Mouse (Mus musculus): ENCODE data around the gene Rps11. TPM values are rescaled to one million over a fixed set of nuclear protein-coding genes. Genes with fewer than 3 reads are reported as not detected.

Gene Rps11
- polyA plus RNA-seq, 1 experiment from 2014 or later: 1,443 TPM

DNA sequence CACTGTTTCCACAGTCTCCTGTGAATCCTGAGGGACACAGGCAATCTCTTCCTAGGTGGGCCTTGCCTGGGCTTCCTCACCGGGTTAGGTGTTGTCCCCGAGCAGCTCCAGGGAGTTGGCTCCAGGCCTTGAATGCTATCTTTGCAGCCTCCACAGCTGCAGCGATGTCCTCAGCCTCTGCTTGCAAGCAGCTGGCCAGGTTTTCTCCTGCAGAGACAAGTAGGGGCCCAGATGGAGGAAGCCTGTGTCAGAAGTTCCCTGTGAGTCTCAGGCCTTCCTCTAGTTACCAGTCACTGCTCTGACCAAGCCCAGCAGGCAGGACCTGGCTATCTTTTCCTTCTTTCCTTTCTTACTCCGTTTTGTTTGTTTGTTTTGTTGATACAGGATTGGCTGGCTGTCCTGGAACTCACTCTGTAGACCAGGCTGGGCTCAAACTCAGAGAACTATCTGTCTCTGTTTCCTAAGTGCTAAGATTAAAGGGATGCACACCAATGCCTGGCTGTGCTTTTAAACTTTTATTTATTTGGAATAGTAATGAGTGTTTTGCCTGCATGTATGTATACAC, 24.4 kb upstream of the Rps11 start:
- Histone ChIP-seq H3K27ac (ENCODE audit: low read length) (0 out of 2 replicates have a peak overlapping the region, but pooled peaks have one; percentile 19), H3K4me3 (ENCODE audit: low read length) (no peak overlapping the region), H3K9me3 (ENCODE audit: control insufficient read depth, low read length) (no peaks in the 10 kb centered on the region), H3K9ac (ENCODE audit: low read length) (peak overlapping the region; percentile 17; the same call in 1 of the 2 replicates), H3K4me2 (ENCODE audit: low read depth, low read length) (no peak overlapping the region), H3K36me3 (ENCODE audit: control insufficient read depth, insufficient read depth, low read length) (0 out of 2 replicates have a peak, but pooled peaks cover 2% of the 10 kb centered on the region), H3K4me1 (replicated peaks; ENCODE audit: control insufficient read depth, insufficient read depth, low read length) (peaks cover 18% of the 10 kb centered on the region), H3K27me3 (ENCODE audit: control insufficient read depth, insufficient read depth, low read depth, low read length) (no peaks in the 10 kb centered on the region)
- no peak for ATAC-seq (ENCODE audit: low read depth)
- 39% methylated on average over 4 of the region's 4 CpGs for WGBS

GRCm38 (mm10) chr7:45147899-45148298, 23.7 kb upstream of the Rps11 start:
- Histone ChIP-seq H3K27me3 (ENCODE audit: control insufficient read depth, insufficient read depth, low read depth, low read length) (no peaks in the 10 kb centered on the region), H3K27ac (ENCODE audit: low read length) (no peak overlapping the region), H3K9me3 (ENCODE audit: control insufficient read depth, low read length) (no peaks in the 10 kb centered on the region), H3K4me3 (ENCODE audit: low read length) (no peak overlapping the region), H3K4me2 (ENCODE audit: low read depth, low read length) (no peak overlapping the region), H3K36me3 (ENCODE audit: control insufficient read depth, insufficient read depth, low read length) (0 out of 2 replicates have a peak, but pooled peaks cover 2% of the 10 kb centered on the region), H3K4me1 (replicated peaks; ENCODE audit: control insufficient read depth, insufficient read depth, low read length) (peaks cover 13% of the 10 kb centered on the region), H3K9ac (ENCODE audit: low read length) (no peak overlapping the region)
- WGBS: 80% methylated on average over 11 of the region's 11 CpGs
- no peak for ATAC-seq (ENCODE audit: low read depth)

DNA sequence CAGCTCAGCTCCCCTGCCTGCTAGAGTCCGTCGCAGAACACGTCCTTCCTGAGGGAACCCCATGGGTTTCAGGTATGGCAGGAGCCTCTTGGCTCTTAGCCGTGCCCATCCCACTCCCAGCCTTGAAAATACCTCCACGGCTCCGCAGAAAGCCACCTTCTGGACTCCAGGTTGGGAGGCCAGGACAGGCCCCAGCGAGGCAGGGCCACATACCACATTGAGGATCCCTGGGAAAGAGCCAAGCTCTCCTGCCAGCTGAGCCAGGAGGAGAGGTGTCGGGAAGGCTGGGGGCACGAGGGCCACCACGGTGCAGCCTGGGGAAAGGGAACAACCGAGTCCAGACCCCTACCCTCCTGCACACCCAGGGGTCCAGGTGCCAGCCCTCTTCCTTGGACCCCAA, 23.0 kb upstream of the Rps11 start:
- 87% methylated on average over 11 of the region's 11 CpGs for WGBS
- no peak overlapping the region for H3K4me3 ChIP-seq (ENCODE audit: low read length)
- H3K27ac ChIP-seq (ENCODE audit: low read length): no peak overlapping the region
- H3K36me3 ChIP-seq (ENCODE audit: control insufficient read depth, insufficient read depth, low read length): peaks cover 5% of the 10 kb centered on the region; the same call in 1 of the 2 replicates
- H3K9me3 ChIP-seq (ENCODE audit: control insufficient read depth, low read length): no peaks in the 10 kb centered on the region
- H3K4me2 ChIP-seq (ENCODE audit: low read depth, low read length): no peak overlapping the region
- ATAC-seq (ENCODE audit: low read depth): no peak
- peaks cover 13% of the 10 kb centered on the region for H3K4me1 ChIP-seq (replicated peaks; ENCODE audit: control insufficient read depth, insufficient read depth, low read length)
- H3K9ac ChIP-seq (ENCODE audit: low read length): no peak overlapping the region
- no peaks in the 10 kb centered on the region for H3K27me3 ChIP-seq (ENCODE audit: control insufficient read depth, insufficient read depth, low read depth, low read length)

GRCm38 (mm10) chr7:45145460-45145859, 21.2 kb upstream of the Rps11 start:
- ATAC-seq (ENCODE audit: low read depth): no peak
- Histone ChIP-seq H3K4me1 (replicated peaks; ENCODE audit: control insufficient read depth, insufficient read depth, low read length) (peaks cover 4% of the 10 kb centered on the region), H3K27me3 (ENCODE audit: control insufficient read depth, insufficient read depth, low read depth, low read length) (no peaks in the 10 kb centered on the region), H3K27ac (ENCODE audit: low read length) (no peak overlapping the region), H3K36me3 (ENCODE audit: control insufficient read depth, insufficient read depth, low read length) (peaks cover 5% of the 10 kb centered on the region; the same call in 1 of the 2 replicates), H3K9me3 (ENCODE audit: control insufficient read depth, low read length) (no peaks in the 10 kb centered on the region), H3K4me2 (ENCODE audit: low read depth, low read length) (no peak overlapping the region), H3K4me3 (ENCODE audit: low read length) (no peak overlapping the region), H3K9ac (ENCODE audit: low read length) (no peak overlapping the region)
- WGBS: 93% methylated on average over 8 of the region's 8 CpGs

DNA sequence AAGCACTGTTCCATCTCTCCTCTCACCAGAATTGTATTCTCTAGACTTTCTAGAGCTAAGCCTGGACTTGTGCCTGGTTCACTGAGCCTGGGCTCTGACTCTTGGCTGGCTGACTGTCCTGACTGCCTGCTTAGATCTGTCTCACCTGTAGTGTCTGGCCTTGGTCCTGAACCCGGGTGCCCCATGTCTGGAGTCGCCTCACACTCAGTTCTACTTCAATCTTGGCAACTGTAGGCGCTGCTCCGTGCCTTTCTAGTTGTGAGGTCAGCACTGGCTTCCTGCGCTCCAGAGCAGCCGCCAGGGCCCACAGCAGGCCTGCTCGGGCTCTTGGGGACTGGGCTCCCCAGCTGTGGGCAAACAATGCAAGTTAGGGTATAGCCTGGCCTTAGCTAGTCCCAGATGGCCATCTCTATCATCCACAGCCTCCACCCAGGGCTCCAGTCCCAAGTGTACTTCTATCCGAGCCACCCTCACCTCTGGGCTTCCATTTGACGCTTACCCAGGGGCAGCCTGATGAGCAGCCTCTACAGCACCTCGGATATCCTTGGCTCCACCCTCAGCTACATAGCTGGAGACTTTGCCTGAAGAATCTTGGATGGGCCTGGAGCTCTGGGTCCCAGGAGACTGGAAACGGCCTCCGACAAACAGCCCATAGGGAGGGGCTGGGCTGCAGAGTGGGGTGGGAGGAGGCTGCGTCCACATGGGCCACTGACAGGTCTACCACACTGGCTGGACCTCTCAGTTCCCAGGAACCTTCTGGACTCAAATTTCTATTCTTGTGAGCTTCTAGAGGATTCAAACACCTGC, 20.3 kb upstream of the Rps11 start:
- H3K36me3 ChIP-seq (ENCODE audit: control insufficient read depth, insufficient read depth, low read length): peaks cover 5% of the 10 kb centered on the region; the same call in 1 of the 2 replicates

DNA sequence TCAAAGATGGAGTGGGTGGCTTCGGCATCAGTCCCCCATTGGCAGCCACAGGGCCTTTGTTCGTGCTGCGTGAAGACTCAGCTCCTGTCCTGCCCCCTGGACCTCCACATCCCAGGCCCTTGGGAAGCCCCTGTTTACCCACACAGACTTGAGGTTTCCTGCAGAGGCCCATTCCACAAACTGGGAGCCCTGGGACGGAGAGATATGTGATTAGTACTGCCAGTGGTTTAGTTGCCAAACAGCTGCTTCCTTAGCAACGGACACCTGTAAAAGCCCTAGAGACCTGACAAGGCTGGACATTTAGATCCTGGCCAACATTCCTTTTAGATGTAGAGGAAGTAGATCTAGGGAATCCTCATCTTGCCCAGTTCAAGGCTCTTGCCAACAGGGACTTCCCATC, 17.7 kb upstream of the Rps11 start:
- H3K27me3 ChIP-seq (ENCODE audit: control insufficient read depth, insufficient read depth, low read depth, low read length): no peaks in the 10 kb centered on the region
- H3K4me3 ChIP-seq (ENCODE audit: low read length): no peak overlapping the region
- ATAC-seq (ENCODE audit: low read depth): no peak
- 85% methylated on average over 5 of the region's 5 CpGs for WGBS
- H3K9ac ChIP-seq (ENCODE audit: low read length): no peak overlapping the region
- peaks cover 5% of the 10 kb centered on the region; the same call in 1 of the 2 replicates for H3K36me3 ChIP-seq (ENCODE audit: control insufficient read depth, insufficient read depth, low read length)
- no peak overlapping the region for H3K27ac ChIP-seq (ENCODE audit: low read length)
- H3K4me1 ChIP-seq (replicated peaks; ENCODE audit: control insufficient read depth, insufficient read depth, low read length): no peaks in the 10 kb centered on the region
- H3K9me3 ChIP-seq (ENCODE audit: control insufficient read depth, low read length): no peaks in the 10 kb centered on the region
- no peak overlapping the region for H3K4me2 ChIP-seq (ENCODE audit: low read depth, low read length)

More for the DNA sequence above, 20.3 kb upstream of the Rps11 start:
- 83% methylated on average over 13 of the region's 13 CpGs for WGBS
- no peak overlapping the region for H3K4me3 ChIP-seq (ENCODE audit: low read length)
- H3K27ac ChIP-seq (ENCODE audit: low read length): no peak overlapping the region
- no peak overlapping the region for H3K9ac ChIP-seq (ENCODE audit: low read length)
- H3K27me3 ChIP-seq (ENCODE audit: control insufficient read depth, insufficient read depth, low read depth, low read length): no peaks in the 10 kb centered on the region
- H3K4me1 ChIP-seq (replicated peaks; ENCODE audit: control insufficient read depth, insufficient read depth, low read length): no peaks in the 10 kb centered on the region; the same call in 1 of the 2 replicates
- H3K9me3 ChIP-seq (ENCODE audit: control insufficient read depth, low read length): no peaks in the 10 kb centered on the region
- H3K4me2 ChIP-seq (ENCODE audit: low read depth, low read length): no peak overlapping the region
- ATAC-seq (ENCODE audit: low read depth): no peak

GRCm38 (mm10) chr7:45141319-45141718, 17.1 kb upstream of the Rps11 start:
- Histone ChIP-seq H3K4me2 (ENCODE audit: low read depth, low read length) (no peak overlapping the region), H3K9me3 (ENCODE audit: control insufficient read depth, low read length) (no peaks in the 10 kb centered on the region), H3K4me3 (ENCODE audit: low read length) (no peak overlapping the region), H3K4me1 (replicated peaks; ENCODE audit: control insufficient read depth, insufficient read depth, low read length) (no peaks in the 10 kb centered on the region), H3K9ac (ENCODE audit: low read length) (no peak overlapping the region), H3K36me3 (ENCODE audit: control insufficient read depth, insufficient read depth, low read length) (peaks cover 5% of the 10 kb centered on the region; the same call in 1 of the 2 replicates), H3K27me3 (ENCODE audit: control insufficient read depth, insufficient read depth, low read depth, low read length) (no peaks in the 10 kb centered on the region), H3K27ac (ENCODE audit: low read length) (no peak overlapping the region)
- no peak for ATAC-seq (ENCODE audit: low read depth)
- 86% methylated on average over 3 of the region's 3 CpGs for WGBS

GRCm38 (mm10) chr7:45139904-45140723, 15.9 kb upstream of the Rps11 start:
- no peaks in the 10 kb centered on the region; the same call in 1 of the 2 replicates for H3K4me1 ChIP-seq (replicated peaks; ENCODE audit: control insufficient read depth, insufficient read depth, low read length)
- 67% methylated on average over 8 of the region's 8 CpGs for WGBS
- ATAC-seq (ENCODE audit: low read depth): no peak

DNA sequence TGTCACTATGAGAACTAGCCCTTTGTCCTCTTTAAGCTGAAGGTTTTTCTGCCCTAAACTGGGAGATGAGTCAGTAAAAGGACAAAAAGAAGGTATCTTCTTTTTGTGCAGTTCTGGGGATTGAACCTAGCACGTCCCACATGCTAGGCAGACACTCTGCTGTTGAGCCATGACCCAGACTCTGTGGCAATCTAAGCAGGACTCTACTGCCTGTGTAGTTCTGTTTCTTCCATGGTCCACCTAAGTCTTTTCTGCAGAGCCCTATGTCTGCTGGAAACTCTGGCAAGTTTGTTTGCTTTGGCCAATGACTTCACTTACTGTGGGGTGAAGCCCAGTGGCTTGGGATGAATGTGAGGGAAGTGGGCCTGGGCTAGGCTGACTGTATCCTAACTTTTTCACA, 14.2 kb upstream of the Rps11 start:
- Histone ChIP-seq H3K27me3 (ENCODE audit: control insufficient read depth, insufficient read depth, low read depth, low read length) (no peaks in the 10 kb centered on the region), H3K27ac (ENCODE audit: low read length) (no peak overlapping the region), H3K9ac (ENCODE audit: low read length) (no peak overlapping the region), H3K36me3 (ENCODE audit: control insufficient read depth, insufficient read depth, low read length) (peaks cover 3% of the 10 kb centered on the region; the same call in 1 of the 2 replicates), H3K4me1 (replicated peaks; ENCODE audit: control insufficient read depth, insufficient read depth, low read length) (no peaks in the 10 kb centered on the region; the same call in 1 of the 2 replicates), H3K4me3 (ENCODE audit: low read length) (no peak overlapping the region), H3K9me3 (ENCODE audit: control insufficient read depth, low read length) (no peaks in the 10 kb centered on the region), H3K4me2 (ENCODE audit: low read depth, low read length) (no peak overlapping the region)
- no peak for ATAC-seq (ENCODE audit: low read depth)
- 79% methylated on average over 1 of the region's 1 CpGs for WGBS

More at GRCm38 (mm10) chr7:45139904-45140723, 15.9 kb upstream of the Rps11 start:
- Histone ChIP-seq H3K27me3 (ENCODE audit: control insufficient read depth, insufficient read depth, low read depth, low read length) (no peaks in the 10 kb centered on the region), H3K9me3 (ENCODE audit: control insufficient read depth, low read length) (no peaks in the 10 kb centered on the region), H3K4me2 (ENCODE audit: low read depth, low read length) (no peak overlapping the region), H3K27ac (ENCODE audit: low read length) (no peak overlapping the region), H3K36me3 (ENCODE audit: control insufficient read depth, insufficient read depth, low read length) (peaks cover 3% of the 10 kb centered on the region; the same call in 1 of the 2 replicates), H3K9ac (ENCODE audit: low read length) (no peak overlapping the region), H3K4me3 (ENCODE audit: low read length) (no peak overlapping the region)

All from lung, embryonic 16.5 days (tissue).